Mouse (Mus musculus): ENCODE results near the gene Gm45194.

DNA sequence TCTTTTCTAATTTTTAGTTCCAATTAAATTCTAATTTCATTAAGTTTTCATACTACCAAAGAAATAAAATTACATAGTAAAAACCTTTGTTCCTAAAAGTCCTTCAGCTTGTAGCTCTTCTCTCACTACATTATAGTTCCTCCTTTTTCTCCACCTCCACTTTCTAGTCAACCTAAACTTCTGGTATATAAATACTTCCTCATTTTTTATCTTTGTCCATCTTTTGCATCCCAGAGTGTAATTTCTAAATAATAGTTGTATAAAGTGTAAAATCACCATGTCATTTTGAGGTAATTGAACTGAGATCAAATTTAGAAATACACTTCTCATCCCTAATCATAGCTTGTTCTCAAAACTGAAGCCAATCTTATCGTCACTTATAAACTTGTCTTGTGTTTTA is 351.7 kb downstream of the Gm45194 start:
- TF ChIP-seq MYOD1 (IDR thresholded peaks at IDR 0.05; ENCODE audit: control insufficient read depth, insufficient read length, low read depth), result no peak
- no peak for TF ChIP-seq MAX (IDR thresholded peaks at IDR 0.05)
- TF ChIP-seq CTCF (IDR thresholded peaks at IDR 0.05; ENCODE audit: control insufficient read depth, insufficient read depth, insufficient read length), result no peak
- TF ChIP-seq FOSL1 (IDR thresholded peaks at IDR 0.05; ENCODE audit: insufficient read depth, low read length, poor library complexity, severe bottlenecking), result no peak

All from C2C12 (cell line).